Mouse (Mus musculus) kidney, postnatal 10 days (tissue): ENCODE results near the gene Adcy10.

Experiments
- DNase-seq: peaks from one replicate; pipeline ENCODE4 v3.0.0; 2021; ENCODE audit warnings: mixed read lengths

Gene Adcy10

GRCm38 (mm10) chr1:165536079-165536675 is 51.2 kb downstream of the Adcy10 start:
- peak; percentile 41 for DNase-seq

DNA sequence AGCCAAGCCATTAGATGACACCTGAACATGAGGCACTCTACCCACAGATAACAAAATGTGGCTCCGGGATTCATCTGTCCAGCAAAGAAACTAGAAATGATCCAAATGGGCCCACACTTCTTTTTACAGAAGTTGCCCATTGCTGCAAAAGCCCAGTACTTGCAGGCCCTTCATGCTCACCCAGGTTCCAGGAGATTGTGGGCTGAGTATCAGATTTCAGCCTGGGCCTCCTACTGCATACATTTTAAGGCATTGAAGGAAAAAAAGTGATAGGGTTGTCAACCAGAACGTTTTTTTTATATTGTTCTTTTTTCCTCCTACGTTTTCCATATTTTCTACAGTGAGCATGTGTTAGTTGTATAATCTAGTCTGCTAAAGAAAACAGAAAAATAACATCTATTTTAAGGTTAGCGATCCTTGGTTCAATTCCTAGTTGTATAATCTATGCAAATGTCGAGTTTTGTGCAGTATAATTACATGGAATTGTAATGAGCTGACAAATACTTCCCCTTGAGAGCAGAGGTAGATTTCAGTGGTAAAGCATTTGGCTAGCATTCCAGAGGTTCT is 52.3 kb downstream of the Adcy10 start:
- no peak for DNase-seq

GRCm38 (mm10) chr1:165556711-165557110 is 71.7 kb downstream of the Adcy10 start:
- no peak for DNase-seq

DNA sequence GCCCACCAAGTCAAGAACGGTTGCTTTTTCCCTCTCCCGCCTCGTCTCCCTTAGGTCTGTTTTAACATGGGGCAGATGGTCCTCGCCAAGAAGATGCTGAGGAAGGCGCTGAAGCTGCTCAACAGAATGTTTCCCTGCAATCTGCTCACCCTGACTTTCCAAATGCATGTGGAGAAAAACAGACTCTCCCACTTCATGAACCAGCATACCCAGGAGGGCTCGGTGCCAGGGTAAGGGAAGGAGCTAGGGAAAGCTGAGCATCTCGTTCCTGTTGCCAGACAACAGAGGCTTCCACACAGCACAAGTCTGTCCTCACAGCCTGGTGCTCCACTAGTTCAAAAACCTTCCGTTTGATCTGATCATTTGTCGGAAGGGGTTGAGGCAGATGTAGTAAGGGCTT is 74.1 kb downstream of the Adcy10 start:
- DNase-seq: no peak

GRCm38 (mm10) chr1:165565283-165565682 is 80.3 kb downstream of the Adcy10 start:
- no peak for DNase-seq

GRCm38 (mm10) chr1:165567466-165567865 is 82.5 kb downstream of the Adcy10 start:
- DNase-seq: no peak

GRCm38 (mm10) chr1:165576005-165576404 is 91.0 kb downstream of the Adcy10 start:
- DNase-seq: no peak

DNA sequence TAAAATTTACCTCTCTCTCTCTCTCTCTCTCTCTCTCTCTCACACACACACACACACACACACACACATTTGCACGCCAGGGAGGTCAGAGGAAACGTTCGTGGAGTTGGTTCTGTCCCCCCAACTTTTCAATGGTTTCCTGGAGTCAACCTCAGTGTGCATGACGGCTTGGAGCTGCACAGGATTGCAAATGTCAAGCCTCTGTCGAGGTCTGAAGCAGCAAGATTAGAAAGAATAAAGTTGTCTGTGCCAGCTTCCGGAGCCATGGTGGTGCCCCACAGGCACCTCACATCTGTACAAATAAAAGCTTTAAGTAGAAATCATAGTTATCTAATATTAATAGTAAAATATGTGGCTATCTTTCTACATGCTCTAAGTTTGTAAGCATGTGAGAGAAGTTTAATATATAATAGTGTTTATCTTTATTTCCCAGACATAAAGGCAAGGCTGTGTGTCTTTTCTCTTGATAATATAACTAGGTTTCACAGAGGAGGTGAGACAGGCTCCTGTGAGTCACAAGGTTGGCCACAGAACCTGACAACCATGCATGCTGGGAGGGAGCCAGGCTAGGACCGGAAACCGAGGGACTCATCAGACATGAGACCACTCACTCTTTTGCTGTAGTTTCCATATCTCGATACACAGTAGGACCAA is 91.6 kb downstream of the Adcy10 start:
- no peak for DNase-seq

DNA sequence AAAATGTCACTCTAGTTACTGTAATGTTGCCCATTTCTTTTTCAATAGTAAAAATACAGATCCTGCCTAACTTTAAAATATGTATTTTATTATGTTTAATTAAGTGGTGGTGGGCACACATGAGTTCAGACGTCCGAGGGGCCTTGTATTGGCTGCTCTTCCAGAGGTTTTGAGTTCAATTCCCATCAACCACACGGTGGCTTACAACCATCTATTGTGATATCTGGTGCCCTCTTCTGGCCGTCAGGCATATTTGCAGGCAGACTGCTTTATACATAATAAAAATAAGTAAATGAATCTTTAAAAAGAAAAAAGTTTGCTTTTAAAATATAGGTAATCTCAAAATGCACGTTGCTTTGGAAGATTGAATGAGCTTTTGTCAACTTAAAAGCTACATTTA is 94.3 kb downstream of the Adcy10 start:
- DNase-seq: no peak

DNA sequence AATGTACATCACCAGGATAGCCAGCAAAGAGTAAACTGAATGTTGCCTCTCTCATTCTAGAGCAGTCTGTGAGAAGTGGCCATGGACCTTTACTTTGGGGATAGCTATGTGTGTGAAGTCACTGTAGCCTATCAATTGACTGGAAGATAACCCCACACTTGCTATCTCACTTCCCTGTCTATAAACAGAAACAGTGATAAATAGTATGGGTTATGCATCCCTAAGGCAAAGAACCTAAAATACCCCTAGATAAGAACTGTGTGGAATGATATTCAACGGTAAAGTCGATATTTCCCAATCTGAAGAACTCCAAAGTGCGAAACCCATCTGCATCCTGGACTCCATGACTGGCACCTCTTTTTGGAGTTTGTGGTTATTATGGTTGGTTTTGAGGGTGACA is 96.3 kb downstream of the Adcy10 start:
- DNase-seq: no peak

GRCm38 (mm10) chr1:165583529-165584184 is 98.7 kb downstream of the Adcy10 start:
- DNase-seq: peak; percentile 96

DNA sequence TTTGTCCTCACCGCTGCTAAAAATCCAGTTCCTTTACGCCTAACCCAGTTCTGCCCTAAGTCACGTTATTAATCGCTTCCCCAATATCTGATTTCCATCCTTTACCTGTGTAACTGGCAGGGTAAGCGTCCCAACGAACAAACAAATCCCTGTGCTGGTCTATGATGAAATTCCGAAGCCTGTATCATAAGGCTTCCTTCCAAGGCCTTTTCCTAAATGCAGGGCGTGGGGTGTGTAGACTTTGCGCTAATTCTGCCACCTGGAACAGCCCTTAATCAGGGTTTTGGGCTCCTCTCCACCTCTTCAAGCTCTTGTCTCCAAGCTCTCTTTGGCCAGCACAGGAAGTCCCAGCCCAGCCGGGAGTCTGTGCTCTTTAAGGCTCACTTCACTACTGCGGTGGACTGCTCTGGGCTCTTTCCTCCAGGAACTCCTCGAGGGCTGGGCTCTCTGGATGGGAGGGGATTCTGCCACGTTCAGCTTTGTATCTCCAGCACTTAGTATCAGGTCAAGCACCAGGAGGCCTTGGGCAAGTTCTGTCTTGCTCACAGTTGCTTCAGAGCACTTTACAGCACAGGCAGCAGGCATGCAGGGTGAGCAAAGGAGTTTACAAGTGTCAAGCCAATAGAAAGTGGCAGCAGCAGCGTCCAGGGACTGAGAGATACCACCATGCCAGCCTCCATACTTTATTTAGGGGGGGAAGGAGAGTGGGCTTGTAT is 100.6 kb downstream of the Adcy10 start:
- peak; percentile 53 for DNase-seq

GRCm38 (mm10) chr1:165586366-165586765 is 101.4 kb downstream of the Adcy10 start:
- no peak for DNase-seq

DNA sequence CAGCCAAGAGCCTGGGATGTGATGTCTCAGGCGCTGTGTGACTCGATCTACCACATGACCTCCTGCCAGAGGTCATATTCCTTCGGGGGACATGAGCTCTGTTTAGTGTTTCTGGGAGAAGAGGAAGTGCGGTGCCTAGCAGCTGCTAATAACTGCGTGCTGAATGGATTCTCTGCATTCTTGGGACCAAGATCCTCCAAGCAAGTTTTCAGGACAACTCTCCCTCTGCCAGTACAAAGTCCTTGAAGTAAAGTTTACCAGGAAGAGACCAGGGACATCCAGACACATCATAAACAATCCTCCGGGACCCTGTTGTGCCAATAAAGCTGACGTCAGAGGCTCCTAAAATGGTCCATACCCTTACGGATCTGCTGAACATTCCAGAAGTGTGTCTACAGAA is 102.9 kb downstream of the Adcy10 start:
- DNase-seq: peak; percentile 38

DNA sequence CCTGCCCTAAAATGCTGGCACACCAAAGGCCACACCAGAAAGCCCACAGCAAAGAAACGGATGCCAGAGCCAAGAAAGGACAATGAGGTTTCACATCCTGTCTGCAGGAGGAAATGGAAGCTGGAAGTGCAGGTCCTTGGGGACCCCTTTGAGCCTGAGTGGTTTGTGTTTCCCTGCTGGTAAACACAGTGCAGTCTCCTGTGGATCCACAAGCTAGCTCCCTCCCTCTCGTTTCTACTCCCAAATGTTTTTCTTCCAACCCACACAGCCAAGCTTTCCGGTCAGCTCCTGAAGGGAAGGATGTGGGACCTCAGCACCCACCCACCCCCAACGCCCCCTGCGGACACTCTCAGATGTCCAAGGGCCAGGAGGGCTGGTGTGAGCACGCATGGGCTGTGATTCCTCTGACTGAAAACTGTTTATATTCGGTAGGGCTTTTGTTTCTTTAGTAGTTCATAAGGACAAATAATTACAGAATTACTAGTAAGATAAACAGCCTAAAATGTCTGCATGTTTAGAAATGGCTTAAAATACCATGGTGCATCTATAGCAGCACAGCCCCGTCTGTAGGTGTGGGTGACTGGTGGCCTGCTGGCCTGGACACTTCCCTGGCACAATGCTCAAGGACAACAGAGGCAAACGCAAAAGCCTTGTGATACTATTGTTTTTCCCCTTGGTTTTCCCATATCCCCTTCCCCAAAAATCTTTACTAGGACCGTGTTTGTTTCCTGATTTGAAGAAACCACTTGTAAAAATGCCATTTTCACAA is 104.5 kb downstream of the Adcy10 start:
- DNase-seq: peak; percentile 74

- peak; percentile 29 for DNase-seq
These were observed 105.8 kb downstream of the Adcy10 start for GRCm38 (mm10) chr1:165590760-165591159.

DNA sequence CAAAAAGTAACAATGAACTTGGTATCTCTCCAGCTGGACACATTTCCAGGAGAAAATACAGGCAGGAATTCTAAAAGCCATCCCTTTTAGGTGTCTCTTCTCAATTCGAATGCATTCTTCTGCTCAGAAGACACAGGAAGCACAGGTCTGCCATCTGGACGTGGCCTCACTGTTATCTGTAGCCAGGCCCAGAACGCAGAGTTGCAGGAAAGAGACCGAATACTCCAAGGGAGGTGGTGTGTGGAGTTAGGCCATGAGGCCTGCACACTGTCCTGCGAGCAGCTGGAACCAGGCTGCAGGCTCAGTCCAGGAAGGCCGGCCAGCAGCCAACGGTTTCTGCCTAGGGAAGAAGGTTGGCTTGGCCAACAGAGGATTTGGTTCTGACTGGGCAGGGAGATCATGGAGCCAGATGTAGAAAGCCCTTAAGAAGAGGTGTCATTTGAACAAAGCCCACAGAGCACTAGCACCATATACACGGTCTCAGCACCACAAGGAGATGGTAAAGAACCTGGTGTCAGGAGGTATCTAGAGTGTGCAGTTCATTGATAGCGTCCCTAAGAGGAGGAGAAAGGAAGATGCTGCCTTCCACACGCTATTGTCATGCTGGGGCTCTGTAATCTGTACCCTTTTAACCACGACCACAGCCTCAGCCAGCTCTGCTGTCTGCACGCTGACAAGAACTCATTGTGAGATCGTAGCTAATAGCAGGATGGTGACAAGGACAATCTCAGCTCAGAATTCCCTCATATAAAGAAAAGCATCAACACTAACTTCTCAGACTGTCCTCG is 107.5 kb downstream of the Adcy10 start:
- peak; percentile 32 for DNase-seq

- DNase-seq: no peak
These were observed 109.9 kb downstream of the Adcy10 start for GRCm38 (mm10) chr1:165594699-165595421.

DNA sequence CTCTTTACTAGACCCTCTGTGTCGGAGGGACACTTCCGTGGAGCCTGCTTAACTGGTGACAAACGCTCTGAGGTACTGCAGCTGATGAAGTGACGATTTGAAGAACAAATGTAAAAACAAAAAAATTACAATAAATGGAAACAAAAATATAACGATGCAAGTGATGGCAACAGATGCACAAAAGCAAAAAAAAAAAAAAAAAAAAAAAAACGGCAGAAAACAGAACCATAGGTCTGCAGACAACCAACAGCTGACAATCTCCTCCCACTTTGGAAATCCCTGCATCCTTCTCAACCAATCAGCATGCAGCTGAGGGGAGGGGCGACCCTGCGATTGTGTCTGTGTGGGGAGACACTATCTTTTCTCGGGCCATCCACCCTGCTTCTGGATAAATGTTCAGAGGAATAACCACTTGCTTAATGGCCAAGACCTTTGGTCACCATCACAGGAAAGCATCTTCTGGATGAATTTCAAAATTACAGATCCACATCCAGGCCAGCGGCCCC is 116.8 kb downstream of the Adcy10 start:
- no peak for DNase-seq

- no peak for DNase-seq
These were observed 118.2 kb downstream of the Adcy10 start for GRCm38 (mm10) chr1:165603218-165603617.

DNA sequence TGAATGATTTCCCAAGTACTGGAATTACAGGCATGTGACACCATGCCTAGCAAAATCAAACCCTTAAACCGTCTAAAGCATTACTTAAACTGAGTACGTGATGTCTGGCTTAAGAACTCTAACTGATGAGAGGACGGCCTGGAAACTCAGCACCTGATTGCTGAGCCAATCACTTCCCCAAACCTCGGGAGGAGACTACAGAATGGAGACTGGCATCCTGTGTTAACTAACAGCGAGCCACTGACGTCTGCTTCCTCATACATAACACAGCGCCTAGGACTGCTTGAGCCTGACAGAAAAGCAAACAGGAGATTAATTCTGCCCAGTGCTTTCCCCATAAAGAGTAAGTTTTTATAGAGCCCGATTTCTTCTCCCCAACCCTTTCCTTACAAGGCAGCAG is 119.2 kb downstream of the Adcy10 start:
- no peak for DNase-seq
